Mouse (Mus musculus) liver, embryonic 13.5 days (tissue): ENCODE measurements at regions not wholly inside any gene's neighbourhood (a gene's known extent, or its start where the extent isn't known, plus 50 kb on each side); places are given as distances from the start of the nearest gene placed in this dataset.

Source experiments
- ATAC-seq: fragments of 200-750 bp; cut with Nextera tagmentation; 2 replicates; pipeline ENCODE4 v1.8.0; 2017; ENCODE audit warnings: low read depth, mild to moderate bottlenecking, moderate number of reproducible peaks, moderate library complexity
- DNase-seq: peaks from one replicate; pipeline ENCODE4 v3.0.0; 2022
- H3K27ac ChIP-seq: fragments of 300-500 bp; sonication (generic); 2 replicates; pipeline ENCODE4 v1.5.1; 2015; ENCODE audit warnings: moderate library complexity, mild to moderate bottlenecking, inconsistent platforms
- H3K27me3 ChIP-seq: fragments of 300-500 bp; sonication (generic); 2 replicates; pipeline ENCODE4 v1.6.1; 2015; ENCODE audit warnings: mild to moderate bottlenecking, inconsistent platforms
- H3K36me3 ChIP-seq: fragments of 300-500 bp; sonication (generic); 2 replicates; pipeline ENCODE4 v1.6.1; 2015; ENCODE audit warnings: mild to moderate bottlenecking, inconsistent platforms
- H3K4me1 ChIP-seq: fragments of 300-500 bp; sonication (generic); replicated peaks from 2 replicates; pipeline ENCODE4 v1.6.1; 2015; ENCODE audit warnings: inconsistent platforms
- H3K4me2 ChIP-seq: fragments of 300-500 bp; sonication (generic); 2 replicates; pipeline ENCODE4 v1.6.1; 2015; ENCODE audit warnings: inconsistent platforms, mild to moderate bottlenecking, moderate library complexity
- H3K4me3 ChIP-seq: fragments of 300-500 bp; sonication (generic); replicated peaks from 2 replicates; pipeline ENCODE4 v1.5.1; 2015; ENCODE audit warnings: mild to moderate bottlenecking, inconsistent platforms
- H3K9ac ChIP-seq: fragments of 300-500 bp; sonication (generic); 2 replicates; pipeline ENCODE4 v1.6.1; 2015; ENCODE audit warnings: mild to moderate bottlenecking, inconsistent platforms
- H3K9me3 ChIP-seq: fragments of 300-500 bp; sonication (generic); replicated peaks from 2 replicates; pipeline ENCODE4 v1.6.1; 2016; ENCODE audit warnings: inconsistent platforms
- WGBS: fragments of 180-500 bp; shearing (Covaris S2); methylation state at CpG from one replicate; pipeline ENCODE4 v1.1.7; 2015; ENCODE audit not compliant: insufficient replicate concordance; 5-methylcytosine and 5-hydroxymethylcytosine counted together

GRCm38 (mm10) chr13:52057456-52057855 lies 211.0 kb downstream of the Gadd45g start:
- Histone ChIP-seq H3K4me1 (peaks cover 34% of the 10 kb centered on the region), H3K9me3 (no peaks in the 10 kb centered on the region), H3K27me3 (no peaks in the 10 kb centered on the region), H3K4me3 (no peak overlapping the region), H3K36me3 (no peaks in the 10 kb centered on the region), H3K27ac (no peak overlapping the region), H3K9ac (no peak overlapping the region), H3K4me2 (no peak overlapping the region)
- WGBS: 68% methylated on average over 10 of the region's 10 CpGs
- ATAC-seq (0 out of 2 replicates have a peak, but pooled peaks have one; percentile 33), DNase-seq (no peak)

DNA sequence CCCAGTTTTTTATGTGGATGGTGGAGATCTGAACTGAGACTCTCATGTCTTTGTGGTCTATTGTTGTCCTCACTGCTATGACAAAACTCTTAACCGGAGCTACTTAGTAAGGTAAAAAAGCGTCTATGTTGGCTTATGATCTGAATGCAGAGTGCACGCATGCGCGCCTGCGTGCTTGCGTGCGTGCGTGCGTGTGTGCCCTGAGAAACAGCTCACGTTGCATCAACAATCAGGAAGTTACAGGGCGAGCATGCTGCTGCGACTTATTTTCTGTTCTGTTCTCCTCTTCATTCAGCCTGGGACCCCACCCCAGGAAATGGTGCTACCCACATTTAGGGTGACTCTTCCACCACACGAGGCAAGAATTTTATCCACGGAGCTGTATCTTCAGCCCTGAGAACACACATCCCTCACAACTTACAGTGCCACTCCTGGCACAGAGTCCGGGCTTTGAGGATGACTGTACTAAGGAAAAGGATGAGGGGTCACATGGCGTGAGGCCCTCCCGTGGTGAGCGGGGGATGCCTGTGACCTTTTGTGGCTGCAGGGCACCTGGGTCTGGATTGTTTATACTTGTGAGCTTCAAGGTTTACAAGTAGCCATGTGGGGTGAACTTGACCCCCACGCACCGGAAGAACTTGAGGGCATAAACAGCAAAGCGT lies 213.4 kb downstream of the Gadd45g start:
- Histone ChIP-seq H3K27ac (no peak overlapping the region; the same call in none of the 2 replicates), H3K4me3 (no peak overlapping the region), H3K9me3 (no peaks in the 10 kb centered on the region), H3K4me2 (no peak overlapping the region), H3K9ac (no peak overlapping the region), H3K4me1 (peaks cover 36% of the 10 kb centered on the region), H3K36me3 (no peaks in the 10 kb centered on the region), H3K27me3 (no peaks in the 10 kb centered on the region)
- ATAC-seq: no peak
- DNase-seq: no peak
- 71% methylated on average over 22 of the region's 22 CpGs for WGBS

GRCm38 (mm10) chr13:52060418-52060870 lies 214.0 kb downstream of the Gadd45g start:
- H3K4me2 ChIP-seq: no peak overlapping the region
- peak overlapping the region; percentile 29 for H3K27ac ChIP-seq
- no peak overlapping the region for H3K9ac ChIP-seq
- H3K36me3 ChIP-seq: no peaks in the 10 kb centered on the region
- peaks cover 39% of the 10 kb centered on the region for H3K4me1 ChIP-seq
- DNase-seq (no peak), ATAC-seq (peak; percentile 54)
- WGBS: 61% methylated on average over 10 of the region's 10 CpGs
- no peak overlapping the region for H3K4me3 ChIP-seq
- no peaks in the 10 kb centered on the region for H3K27me3 ChIP-seq
- H3K9me3 ChIP-seq: no peaks in the 10 kb centered on the region

DNA sequence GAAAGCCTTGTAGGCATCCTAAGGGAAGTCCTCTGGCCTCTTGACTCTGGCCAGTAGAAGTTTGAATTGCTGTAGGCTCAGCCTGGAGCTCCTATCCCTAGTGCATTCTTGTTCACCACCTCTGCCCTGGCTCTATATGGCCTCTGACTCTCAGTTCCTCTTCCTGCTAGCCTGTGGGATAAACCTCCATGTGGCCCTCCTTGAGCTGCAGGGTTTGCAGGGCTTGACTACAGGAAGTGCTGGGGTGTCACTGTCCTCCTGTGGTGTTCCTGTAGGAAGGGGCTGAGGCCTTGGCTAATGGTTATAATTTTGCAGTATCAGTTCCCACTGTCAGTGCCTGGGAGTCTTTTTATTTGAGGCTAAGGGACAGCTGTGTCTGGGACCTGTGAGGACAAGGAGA lies 215.0 kb downstream of the Gadd45g start:
- Histone ChIP-seq H3K27me3 (no peaks in the 10 kb centered on the region), H3K4me2 (no peak overlapping the region), H3K9me3 (no peaks in the 10 kb centered on the region), H3K27ac (peak overlapping the region; percentile 51), H3K36me3 (no peaks in the 10 kb centered on the region), H3K4me1 (peaks cover 39% of the 10 kb centered on the region), H3K9ac (no peak overlapping the region), H3K4me3 (no peak overlapping the region)
- DNase-seq (no peak), ATAC-seq (peak; percentile 33; the same call in 1 of the 2 replicates)

- H3K4me2 ChIP-seq: no peak overlapping the region
- H3K27ac ChIP-seq: peak overlapping the region; percentile 51
- 0 out of 2 replicates have a peak, but pooled peaks have one; percentile 35 for ATAC-seq
- peak; percentile 13 for DNase-seq
- H3K27me3 ChIP-seq: no peaks in the 10 kb centered on the region
- WGBS: 26% methylated on average over 4 of the region's 4 CpGs
- H3K36me3 ChIP-seq: no peaks in the 10 kb centered on the region
- no peak overlapping the region for H3K4me3 ChIP-seq
- H3K4me1 ChIP-seq: peaks cover 41% of the 10 kb centered on the region
- no peak overlapping the region for H3K9ac ChIP-seq
- no peaks in the 10 kb centered on the region for H3K9me3 ChIP-seq
These were observed 215.4 kb downstream of the Gadd45g start for GRCm38 (mm10) chr13:52061881-52062280.

- no peak for ATAC-seq
- Histone ChIP-seq H3K36me3 (no peaks in the 10 kb centered on the region), H3K4me1 (peaks cover 46% of the 10 kb centered on the region), H3K4me3 (no peak overlapping the region), H3K9ac (no peak overlapping the region), H3K27me3 (no peaks in the 10 kb centered on the region), H3K9me3 (no peaks in the 10 kb centered on the region), H3K27ac (no peak overlapping the region), H3K4me2 (no peak overlapping the region)
- 84% methylated on average over 1 of the region's 1 CpGs for WGBS
- no peak for DNase-seq
These were observed 216.1 kb downstream of the Gadd45g start for GRCm38 (mm10) chr13:52062576-52062975.

DNA sequence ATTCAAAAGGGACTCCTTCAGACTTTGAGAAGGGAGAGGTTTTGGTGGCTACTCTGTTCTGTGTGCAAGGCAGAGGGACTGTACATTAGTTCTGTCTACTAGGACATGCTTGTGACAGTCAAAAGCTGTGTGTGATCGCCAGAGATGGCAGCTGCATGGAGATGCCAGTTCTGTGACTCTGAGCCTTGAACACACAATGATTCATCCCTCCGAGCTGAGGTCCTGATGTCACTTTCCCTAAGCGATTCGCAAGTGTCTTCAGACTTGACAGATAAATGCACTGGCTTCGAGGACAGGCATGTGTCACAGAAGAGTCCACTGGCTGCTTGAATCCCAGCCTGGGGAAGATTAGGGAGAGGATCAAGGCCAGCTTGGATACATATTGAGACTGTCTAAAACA lies 218.8 kb downstream of the Gadd45g start:
- Histone ChIP-seq H3K27me3 (no peaks in the 10 kb centered on the region), H3K9me3 (no peaks in the 10 kb centered on the region), H3K27ac (no peak overlapping the region), H3K4me1 (peaks cover 54% of the 10 kb centered on the region), H3K4me2 (no peak overlapping the region), H3K4me3 (no peak overlapping the region), H3K9ac (no peak overlapping the region), H3K36me3 (no peaks in the 10 kb centered on the region)
- no peak for ATAC-seq
- WGBS: 66% methylated on average over 5 of the region's 5 CpGs
- no peak for DNase-seq

- no peak overlapping the region for H3K9ac ChIP-seq
- peaks cover 54% of the 10 kb centered on the region for H3K4me1 ChIP-seq
- no peaks in the 10 kb centered on the region for H3K36me3 ChIP-seq
- H3K4me2 ChIP-seq: no peak overlapping the region
- DNase-seq (no peak), ATAC-seq (no peak)
- H3K4me3 ChIP-seq: no peak overlapping the region
- no peaks in the 10 kb centered on the region for H3K9me3 ChIP-seq
- WGBS: 75% methylated on average over 6 of the region's 6 CpGs
- no peak overlapping the region for H3K27ac ChIP-seq
- no peaks in the 10 kb centered on the region for H3K27me3 ChIP-seq
These were observed 219.2 kb downstream of the Gadd45g start for GRCm38 (mm10) chr13:52065720-52066119.

GRCm38 (mm10) chr13:52067048-52067447 lies 220.6 kb downstream of the Gadd45g start:
- no peak overlapping the region for H3K4me3 ChIP-seq
- WGBS: 20% methylated on average over 4 of the region's 4 CpGs
- no peaks in the 10 kb centered on the region for H3K36me3 ChIP-seq
- no peaks in the 10 kb centered on the region for H3K9me3 ChIP-seq
- peaks cover 49% of the 10 kb centered on the region for H3K4me1 ChIP-seq
- no peak for DNase-seq
- no peak overlapping the region for H3K27ac ChIP-seq
- no peak overlapping the region for H3K9ac ChIP-seq
- H3K27me3 ChIP-seq: no peaks in the 10 kb centered on the region
- ATAC-seq: no peak
- no peak overlapping the region for H3K4me2 ChIP-seq

GRCm38 (mm10) chr13:52068886-52069439 lies 222.5 kb downstream of the Gadd45g start:
- H3K4me1 ChIP-seq: peaks cover 43% of the 10 kb centered on the region
- no peak overlapping the region for H3K4me3 ChIP-seq
- ATAC-seq (no peak), DNase-seq (no peak)
- 54% methylated on average over 6 of the region's 6 CpGs for WGBS
- H3K9ac ChIP-seq: no peak overlapping the region
- no peak overlapping the region for H3K27ac ChIP-seq
- H3K36me3 ChIP-seq: no peaks in the 10 kb centered on the region
- H3K27me3 ChIP-seq: no peaks in the 10 kb centered on the region
- no peaks in the 10 kb centered on the region for H3K9me3 ChIP-seq
- H3K4me2 ChIP-seq: no peak overlapping the region

GRCm38 (mm10) chr13:52069714-52070113 lies 223.2 kb downstream of the Gadd45g start:
- Histone ChIP-seq H3K9me3 (no peaks in the 10 kb centered on the region), H3K4me1 (peaks cover 43% of the 10 kb centered on the region), H3K27ac (no peak overlapping the region), H3K9ac (no peak overlapping the region), H3K4me2 (no peak overlapping the region), H3K36me3 (no peaks in the 10 kb centered on the region), H3K27me3 (no peaks in the 10 kb centered on the region), H3K4me3 (no peak overlapping the region)
- no peak for DNase-seq
- no peak for ATAC-seq
- 52% methylated on average over 3 of the region's 3 CpGs for WGBS
